Comparison of ENCODE assay signal across 17 mouse cellular contexts in the genomic region with DNA sequence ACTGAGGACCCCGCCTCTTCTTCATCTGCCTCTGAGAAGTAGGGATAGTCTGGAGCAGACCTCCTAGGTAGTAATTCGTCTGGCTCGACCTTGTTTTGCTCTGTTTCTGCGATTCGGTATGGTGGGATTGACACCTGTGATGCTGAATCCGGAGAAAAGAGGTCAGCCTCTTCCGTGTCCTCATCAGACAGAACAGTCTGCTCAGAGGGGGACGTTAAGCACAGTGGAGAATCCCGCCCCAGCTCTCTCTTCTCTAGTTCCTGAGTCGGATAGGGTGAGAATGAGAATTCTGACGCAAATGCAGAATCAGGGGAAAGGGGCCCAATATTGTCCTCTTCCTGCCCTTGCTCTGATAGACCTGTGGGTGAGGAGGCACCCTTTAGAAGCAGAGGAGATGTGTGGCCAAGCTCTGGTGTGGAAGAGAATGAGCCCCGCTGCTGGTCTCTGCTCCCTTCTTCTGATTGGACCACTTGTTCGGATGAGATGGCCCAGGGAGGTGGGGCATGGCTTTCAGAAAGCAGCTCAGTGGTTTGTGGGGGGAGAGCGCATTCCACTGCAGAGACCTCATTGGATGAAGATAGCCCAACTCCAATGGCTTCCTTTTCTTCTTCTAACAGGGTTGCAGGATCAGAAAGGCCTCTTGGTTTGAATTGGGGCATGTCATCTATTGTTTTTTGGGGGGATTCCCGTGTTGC. TPM values are rescaled to one million over a fixed set of nuclear protein-coding genes. Genes with fewer than 3 reads are reported as not detected.
DNase-seq lines count a peak whose midpoint lies in the region; ATAC-seq lines count a peak whose summit lies in the region.
"Had no signal": no experiment of that assay in that cellular context is flagged by ENCODE, and none has a peak within 500 bp of the region (broad histone marks: within the 10 kb centered on the region; RNA-seq: fewer than 3 reads in every experiment).

No protein-coding gene starts in this region.

- no peaks in the 10 kb centered on the region for H3K4me1 ChIP-seq in midbrain, embryonic 11.5 days (ENCODE audit: control insufficient read depth, insufficient read depth, low read length)
- H3K4me1 ChIP-seq in midbrain, embryonic 10.5 days = no peaks in the 10 kb centered on the region
- H3K4me1 ChIP-seq in hindbrain, embryonic 12.5 days = no peaks in the 10 kb centered on the region
- H3K4me1 ChIP-seq: embryonic facial prominence, embryonic 10.5 days; liver, embryonic 13.5 days; neural tube, embryonic 13.5 days; stomach, embryonic 15.5 days had no signal

- H3K9me3 ChIP-seq in midbrain, embryonic 11.5 days (ENCODE audit: control insufficient read depth, low read length) = no peaks in the 10 kb centered on the region
- no peaks in the 10 kb centered on the region for H3K9me3 ChIP-seq in midbrain, embryonic 10.5 days (replicated peaks)
- H3K9me3 ChIP-seq in hindbrain, embryonic 12.5 days (replicated peaks) = no peaks in the 10 kb centered on the region
- H3K9me3 ChIP-seq: embryonic facial prominence, embryonic 10.5 days; heart, embryonic 13.5 days; liver, embryonic 13.5 days; neural tube, embryonic 13.5 days; stomach, embryonic 15.5 days had no signal

- no peaks in the 10 kb centered on the region for H3K27me3 ChIP-seq in midbrain, embryonic 11.5 days (ENCODE audit: control insufficient read depth, insufficient read depth, low read length)
- H3K27me3 ChIP-seq in midbrain, embryonic 10.5 days (ENCODE audit: low read depth, poor library complexity, severe bottlenecking) = no peaks in the 10 kb centered on the region
- H3K27me3 ChIP-seq in splenic B cell, adult 2 months (ENCODE audit: control insufficient read depth, insufficient read depth, low read length, poor library complexity, severe bottlenecking) = no peaks in the 10 kb centered on the region
- H3K27me3 ChIP-seq in hindbrain, embryonic 12.5 days = no peaks in the 10 kb centered on the region
- H3K27me3 ChIP-seq: heart, embryonic 13.5 days; liver, embryonic 13.5 days; neural tube, embryonic 13.5 days; stomach, embryonic 15.5 days had no signal

- peak; percentile 54 for DNase-seq in midbrain, embryonic 11.5 days (ENCODE audit: low spot score, missing footprints)
- no peak for DNase-seq in midbrain, embryonic 10.5 days (ENCODE audit: low spot score)
- DNase-seq in R1 (ENCODE audit: low read depth, low spot score) = peak; percentile 38
- DNase-seq in splenic B cell, adult 2 months (ENCODE audit: low read depth, low spot score) = peak; percentile 23
- DNase-seq in thymus, postnatal 4 days = peak; percentile 41
- DNase-seq in cerebellum, adult 18-20 months = no peak
- DNase-seq: heart, postnatal 36 days; kidney, adult 2 months; kidney, postnatal 4 days; liver, embryonic 13.5 days had no signal

- no peak overlapping the region for H3K4me3 ChIP-seq in midbrain, embryonic 11.5 days (ENCODE audit: low read depth, low read length)
- no peak overlapping the region for H3K4me3 ChIP-seq in midbrain, embryonic 10.5 days
- no peak overlapping the region for H3K4me3 ChIP-seq in hindbrain, embryonic 12.5 days
- H3K4me3 ChIP-seq: embryonic facial prominence, embryonic 10.5 days; heart, embryonic 13.5 days; liver, embryonic 13.5 days; neural tube, embryonic 13.5 days; stomach, embryonic 15.5 days had no signal

- no peak overlapping the region for H3K4me2 ChIP-seq in midbrain, embryonic 11.5 days
- no peak overlapping the region for H3K4me2 ChIP-seq in hindbrain, embryonic 12.5 days (replicated peaks)
- H3K4me2 ChIP-seq: heart, embryonic 13.5 days; liver, embryonic 13.5 days; neural tube, embryonic 13.5 days; stomach, embryonic 15.5 days had no signal

- no peak for ATAC-seq in midbrain, embryonic 11.5 days (ENCODE audit: low FRiP score)
- ATAC-seq in hindbrain, embryonic 12.5 days (ENCODE audit: low FRiP score) = no peak
- ATAC-seq: forebrain, embryonic 14.5 days; lung, postnatal 0 days had no signal

- 90% methylated on average over 15 of the region's 15 CpGs for WGBS in midbrain, embryonic 11.5 days
- WGBS in midbrain, embryonic 10.5 days = 91% methylated on average over 15 of the region's 15 CpGs
- 87% methylated on average over 15 of the region's 15 CpGs for WGBS in hindbrain, embryonic 12.5 days

- no peak overlapping the region for H3K9ac ChIP-seq in midbrain, embryonic 11.5 days (ENCODE audit: low read length)
- H3K9ac ChIP-seq in hindbrain, embryonic 12.5 days = no peak overlapping the region
- H3K9ac ChIP-seq: heart, embryonic 13.5 days; liver, embryonic 13.5 days; neural tube, embryonic 13.5 days; stomach, embryonic 15.5 days had no signal

- no peaks in the 10 kb centered on the region for H3K36me3 ChIP-seq in midbrain, embryonic 11.5 days (ENCODE audit: control insufficient read depth, insufficient read depth, low read length)
- H3K36me3 ChIP-seq in midbrain, embryonic 10.5 days = no peaks in the 10 kb centered on the region
- no peaks in the 10 kb centered on the region for H3K36me3 ChIP-seq in splenic B cell, adult 2 months (ENCODE audit: control insufficient read depth, insufficient read depth, low read length, poor library complexity, severe bottlenecking)
- H3K36me3 ChIP-seq in hindbrain, embryonic 12.5 days = no peaks in the 10 kb centered on the region
- H3K36me3 ChIP-seq: embryonic facial prominence, embryonic 10.5 days; liver, embryonic 13.5 days; neural tube, embryonic 13.5 days; stomach, embryonic 15.5 days had no signal

- no peak overlapping the region for H3K27ac ChIP-seq in midbrain, embryonic 11.5 days (ENCODE audit: low read depth, low read length)
- no peak overlapping the region for H3K27ac ChIP-seq in midbrain, embryonic 10.5 days (replicated peaks)
- H3K27ac ChIP-seq in hindbrain, embryonic 12.5 days = no peak overlapping the region
- H3K27ac ChIP-seq: embryonic facial prominence, embryonic 10.5 days; heart, embryonic 13.5 days; liver, embryonic 13.5 days; neural tube, embryonic 13.5 days; stomach, embryonic 15.5 days had no signal

RNA-seq across cellular contexts. Expression of a gene that starts 49.3 kb away (rescaled TPM):
- polyA plus RNA-seq in midbrain, embryonic 11.5 days (2014; fragmentation: Nextera tagmentation; extraction: Ambion mirVana) = 0.04 TPM in 1 of 2 replicates, not detected in the other
- polyA plus RNA-seq in midbrain, embryonic 10.5 days (2016; fragmentation: Nextera tagmentation; extraction: Ambion mirVana) = 0.02 and 0.04 TPM in 2 replicates
- 0.08 and 0.12 TPM in 2 replicates for polyA plus RNA-seq in hindbrain, embryonic 12.5 days (2016; fragmentation: Nextera tagmentation; extraction: Ambion mirVana)

Comparison
In these comparisons a context has a peak if more than half of its experiments do, and no peak if none do; other contexts are left out.
1. DNase-seq: peak in midbrain, embryonic 11.5 days (single experiment), R1 (single experiment), splenic B cell, adult 2 months (single experiment) and thymus, postnatal 4 days (single experiment); none in midbrain, embryonic 10.5 days (single experiment) and cerebellum, adult 18-20 months (0 of 2).